Mouse (Mus musculus): ENCODE data around the gene Smco1.

- TF ChIP-seq MAFK (IDR thresholded peaks at IDR 0.05; ENCODE audit: insufficient read depth, low read depth, low read length) (no peak), HCFC1 (IDR thresholded peaks at IDR 0.05; ENCODE audit: borderline replicate concordance, insufficient read depth, low read length) (no peak), ZC3H11A (IDR thresholded peaks at IDR 0.05; ENCODE audit: borderline replicate concordance, low read depth, low read length) (no peak)
Observed at GRCm38 (mm10) chr16:32275830-32276229, 4.6 kb downstream of the Smco1 start.

All from ES-E14 (cell line).